Mouse (Mus musculus): Measurements from ENCODE around the gene Psmd6. TPM values are rescaled to one million over a fixed set of nuclear protein-coding genes. Genes with fewer than 3 reads are reported as not detected.

Psmd6 gene
- polyA plus RNA-seq, 1 experiment from 2014 or later = 234 TPM

GRCm38 (mm10) chr14:14064486-14065141 lies 56.2 kb downstream of the Psmd6 start:
- peak; percentile 44 for DNase-seq (ENCODE audit: low spot score)

GRCm38 (mm10) chr14:14063382-14063781 lies 57.4 kb downstream of the Psmd6 start:
- no peak for DNase-seq (ENCODE audit: low spot score)

GRCm38 (mm10) chr14:14062531-14063245 lies 58.1 kb downstream of the Psmd6 start:
- no peak for DNase-seq (ENCODE audit: low spot score)

Other genes starting within 250 kb of the Psmd6 start
- gene Gm281, start 206.5 kb downstream of the Psmd6 start, polyA plus RNA-seq (2015; fragmentation: Nextera tagmentation; extraction: Ambion mirVana) = 0.05 TPM in 1 of 2 replicates, not detected in the other
- 2.6 and 4.3 TPM in 2 replicates for gene Atxn7, start 159.5 kb downstream of the Psmd6 start, polyA plus RNA-seq (2015; fragmentation: Nextera tagmentation; extraction: Ambion mirVana)
- gene Thoc7, start 159.1 kb downstream of the Psmd6 start, polyA plus RNA-seq (2015; fragmentation: Nextera tagmentation; extraction: Ambion mirVana) = 235 TPM in 2 replicates
- not detected in 2 replicates for gene Olfr720, start 65.9 kb upstream of the Psmd6 start, polyA plus RNA-seq (2015; fragmentation: Nextera tagmentation; extraction: Ambion mirVana)
- gene Olfr31, start 201.8 kb upstream of the Psmd6 start, polyA plus RNA-seq (2015; fragmentation: Nextera tagmentation; extraction: Ambion mirVana) = not detected in 2 replicates
- gene Il3ra, start 225.3 kb upstream of the Psmd6 start, polyA plus RNA-seq (2015; fragmentation: Nextera tagmentation; extraction: Ambion mirVana) = 6.5 and 8.5 TPM in 2 replicates

Measured in thymus, postnatal 0 days (tissue).